Mouse (Mus musculus) forebrain, embryonic 15.5 days (tissue): Measurements from ENCODE around the gene Gm43552. TPM values are rescaled to one million over a fixed set of nuclear protein-coding genes. Genes with fewer than 3 reads are reported as not detected.
"Not testable (repeated sequence)": the region's sequence is repeated elsewhere in the genome, so short reads cannot be mapped to it uniquely, and the experiment has no call there.

Experiments
- ATAC-seq: fragments of 200-750 bp; cut with Nextera tagmentation; replicated peaks from 2 replicates; pipeline ENCODE4 v1.8.0; 2017; ENCODE audit warnings: mild to moderate bottlenecking, moderate TSS enrichment, moderate library complexity
- H3K27ac ChIP-seq: fragments of 300-500 bp; sonication (generic); replicated peaks from 2 replicates; pipeline ENCODE4 v1.5.1; 2015; ENCODE audit warnings: mild to moderate bottlenecking, inconsistent platforms
- H3K27me3 ChIP-seq: fragments of 300-500 bp; sonication (generic); 2 replicates; pipeline ENCODE4 v1.6.1; 2015; ENCODE audit warnings: inconsistent platforms
- H3K36me3 ChIP-seq: fragments of 300-500 bp; sonication (generic); 2 replicates; pipeline ENCODE4 v1.6.1; 2015; ENCODE audit warnings: mild to moderate bottlenecking, inconsistent platforms
- H3K4me1 ChIP-seq: fragments of 300-500 bp; sonication (generic); 2 replicates; pipeline ENCODE4 v1.6.1; 2015; ENCODE audit warnings: inconsistent platforms
- H3K4me2 ChIP-seq: fragments of 300-500 bp; sonication (generic); replicated peaks from 2 replicates; pipeline ENCODE4 v1.6.1; 2015; ENCODE audit warnings: mild to moderate bottlenecking, inconsistent platforms
- H3K4me3 ChIP-seq: fragments of 300-500 bp; sonication (generic); 2 replicates; pipeline ENCODE4 v1.5.1; 2015; ENCODE audit warnings: mild to moderate bottlenecking, inconsistent platforms
- H3K9ac ChIP-seq: fragments of 300-500 bp; sonication (generic); replicated peaks from 2 replicates; pipeline ENCODE4 v1.6.1; 2015; ENCODE audit warnings: mild to moderate bottlenecking, inconsistent platforms
- H3K9me3 ChIP-seq: fragments of 300-500 bp; sonication (generic); 2 replicates; pipeline ENCODE4 v1.6.1; 2016; ENCODE audit warnings: inconsistent platforms
- WGBS: fragments of 180-500 bp; shearing (Covaris S2); methylation state at CpG from one replicate; pipeline ENCODE4 v1.1.7; 2015; ENCODE audit warnings: mixed read lengths; 5-methylcytosine and 5-hydroxymethylcytosine counted together
- polyA plus RNA-seq: library from polyadenylated mRNA; unstranded; fragments of >200 nt; fragmentation: Nextera tagmentation; extraction: Ambion mirVana; gene quantifications from 2 replicates; pipeline ENCODE4 v1.2.1, GENCODE M21; 2015

The Gm43552 gene
- not detected in 2 replicates for polyA plus RNA-seq

- WGBS, result under 1% methylated on average over 68 of the region's 69 CpGs
- Histone ChIP-seq H3K4me1 (peaks cover 26% of the 10 kb centered on the region), H3K4me2 (peak within 1 kb of the TSS; percentile 71), H3K4me3 (peak within 1 kb of the TSS; percentile 98), H3K36me3 (no peaks in the 10 kb centered on the region), H3K27me3 (no peaks in the 10 kb centered on the region), H3K9me3 (no peaks in the 10 kb centered on the region), H3K27ac (peak within 1 kb of the TSS; percentile 96), H3K9ac (peak within 1 kb of the TSS; percentile 93)
- peak; percentile 98 for ATAC-seq
These were observed at the start of gene Gm43552 for GRCm38 (mm10) chr5:65492716-65493531. Gene Gm43552, minus strand, starts transcription at chr5:65492833.

- no peaks in the 10 kb centered on the region for H3K36me3 ChIP-seq
- ATAC-seq, result no peak
- no peaks in the 10 kb centered on the region for H3K27me3 ChIP-seq
These were observed 49.3 kb upstream of the Gm43552 start for GRCm38 (mm10) chr5:65541889-65542288.

GRCm38 (mm10) chr5:65539786-65540185 is 47.2 kb upstream of the Gm43552 start:
- WGBS, result 91% methylated on average over 3 of the region's 3 CpGs

More at GRCm38 (mm10) chr5:65541889-65542288, 49.3 kb upstream of the Gm43552 start:
- no peak overlapping the region for H3K4me2 ChIP-seq
- H3K4me3 ChIP-seq, result no peak overlapping the region
- WGBS, result 88% methylated on average over 3 of the region's 3 CpGs
- H3K9me3 ChIP-seq, result no peaks in the 10 kb centered on the region
- H3K27ac ChIP-seq, result no peak overlapping the region
- H3K4me1 ChIP-seq, result peaks cover 15% of the 10 kb centered on the region
- H3K9ac ChIP-seq, result no peak overlapping the region

GRCm38 (mm10) chr5:65538829-65539228 is 46.2 kb upstream of the Gm43552 start:
- H3K27ac ChIP-seq, result no peak overlapping the region
- peaks cover 21% of the 10 kb centered on the region for H3K4me1 ChIP-seq
- peak overlapping the region; percentile 20; the same call in 1 of the 2 replicates for H3K9ac ChIP-seq
- H3K36me3 ChIP-seq, result no peaks in the 10 kb centered on the region
- H3K4me2 ChIP-seq, result peak overlapping the region; percentile 38
- peak overlapping the region; percentile 25 for H3K4me3 ChIP-seq
- WGBS, result 11% methylated on average over 4 of the region's 4 CpGs
- H3K9me3 ChIP-seq, result no peaks in the 10 kb centered on the region
- no peak for ATAC-seq
- H3K27me3 ChIP-seq, result no peaks in the 10 kb centered on the region

More at GRCm38 (mm10) chr5:65539786-65540185, 47.2 kb upstream of the Gm43552 start:
- Histone ChIP-seq H3K27ac (no peak overlapping the region), H3K27me3 (no peaks in the 10 kb centered on the region), H3K4me2 (no peak overlapping the region), H3K9ac (no peak overlapping the region), H3K36me3 (no peaks in the 10 kb centered on the region), H3K4me1 (peaks cover 21% of the 10 kb centered on the region), H3K9me3 (no peaks in the 10 kb centered on the region), H3K4me3 (no peak overlapping the region)
- ATAC-seq, result no peak

- Histone ChIP-seq H3K27me3 (no peaks in the 10 kb centered on the region), H3K4me2 (peak overlapping the region; percentile 60), H3K9ac (peak overlapping the region; percentile 91), H3K4me3 (peak overlapping the region; percentile 90), H3K9me3 (no peaks in the 10 kb centered on the region), H3K36me3 (no peaks in the 10 kb centered on the region), H3K27ac (peak overlapping the region; percentile 98), H3K4me1 (peaks cover 21% of the 10 kb centered on the region)
- no peak for ATAC-seq
- WGBS, result 0% methylated on average over 4 of the region's 4 CpGs
These were observed 45.5 kb upstream of the Gm43552 start for GRCm38 (mm10) chr5:65538121-65538520.

GRCm38 (mm10) chr5:65537420-65538071 is 44.9 kb upstream of the Gm43552 start:
- H3K4me2 ChIP-seq, result peak overlapping the region; percentile 60
- no peaks in the 10 kb centered on the region for H3K27me3 ChIP-seq
- WGBS, result under 1% methylated on average over 40 of the region's 59 CpGs
- ATAC-seq, result peak; percentile 75
- peak overlapping the region; percentile 90 for H3K4me3 ChIP-seq
- H3K27ac ChIP-seq, result peak overlapping the region; percentile 98
- peak overlapping the region; percentile 91 for H3K9ac ChIP-seq
- H3K4me1 ChIP-seq, result peaks cover 21% of the 10 kb centered on the region
- no peaks in the 10 kb centered on the region for H3K36me3 ChIP-seq
- no peaks in the 10 kb centered on the region for H3K9me3 ChIP-seq

- Histone ChIP-seq H3K9ac (peak within 1 kb of the TSS; percentile 91), H3K9me3 (no peaks in the 10 kb centered on the region), H3K27me3 (no peaks in the 10 kb centered on the region), H3K36me3 (no peaks in the 10 kb centered on the region), H3K4me2 (peak within 1 kb of the TSS; percentile 60), H3K4me1 (peaks cover 21% of the 10 kb centered on the region), H3K4me3 (peak within 1 kb of the TSS; percentile 90), H3K27ac (peak within 1 kb of the TSS; percentile 98)
- peak; percentile 97 for ATAC-seq
- WGBS, result under 1% methylated on average over 64 of the region's 66 CpGs
These were observed 44.3 kb upstream of the Gm43552 start, which contains the start of the genes Smim14 and Ube2k for GRCm38 (mm10) chr5:65536751-65537419. Gene Smim14, minus strand, starts transcription at chr5:65537184. Gene Ube2k, plus strand, starts transcription at chr5:65537233.

GRCm38 (mm10) chr5:65536068-65536465 is 43.4 kb upstream of the Gm43552 start:
- H3K9me3 ChIP-seq, H3K36me3 ChIP-seq, ATAC-seq, H3K27me3 ChIP-seq: not testable (repeated sequence)
- Histone ChIP-seq H3K4me1 (peaks cover 21% of the 10 kb centered on the region), H3K4me3 (peak overlapping the region; percentile 90), H3K9ac (peak overlapping the region; percentile 91; the same call in 1 of the 2 replicates), H3K27ac (peak overlapping the region; percentile 98), H3K4me2 (peak overlapping the region; percentile 60)
- 80% methylated on average over 10 of the region's 10 CpGs for WGBS

GRCm38 (mm10) chr5:65535457-65536067 is 42.9 kb upstream of the Gm43552 start:
- Histone ChIP-seq H3K4me1 (peaks cover 21% of the 10 kb centered on the region), H3K27ac (no peak overlapping the region), H3K27me3 (no peaks in the 10 kb centered on the region), H3K9me3 (no peaks in the 10 kb centered on the region), H3K4me3 (no peak overlapping the region), H3K4me2 (no peak overlapping the region), H3K36me3 (no peaks in the 10 kb centered on the region), H3K9ac (no peak overlapping the region)
- WGBS, result 73% methylated on average over 5 of the region's 5 CpGs
- no peak for ATAC-seq

- no peak overlapping the region for H3K4me2 ChIP-seq
- ATAC-seq, result no peak
- no peaks in the 10 kb centered on the region for H3K9me3 ChIP-seq
- no peaks in the 10 kb centered on the region for H3K36me3 ChIP-seq
- H3K9ac ChIP-seq, result no peak overlapping the region
- peaks cover 17% of the 10 kb centered on the region for H3K4me1 ChIP-seq
- 46% methylated on average over 4 of the region's 4 CpGs for WGBS
- no peak overlapping the region for H3K4me3 ChIP-seq
- H3K27ac ChIP-seq, result no peak overlapping the region
- H3K27me3 ChIP-seq, result no peaks in the 10 kb centered on the region
These were observed 41.9 kb upstream of the Gm43552 start for GRCm38 (mm10) chr5:65534496-65534895.

GRCm38 (mm10) chr5:65531283-65531682 is 38.6 kb upstream of the Gm43552 start:
- Histone ChIP-seq H3K27ac (no peak overlapping the region), H3K4me1 (0 out of 2 replicates have a peak, but pooled peaks cover 1% of the 10 kb centered on the region), H3K4me2 (no peak overlapping the region), H3K9ac (no peak overlapping the region), H3K27me3 (no peaks in the 10 kb centered on the region), H3K4me3 (no peak overlapping the region), H3K36me3 (no peaks in the 10 kb centered on the region), H3K9me3 (no peaks in the 10 kb centered on the region)
- ATAC-seq, result no peak
- WGBS, result 59% methylated on average over 3 of the region's 3 CpGs
